Mouse (Mus musculus): Measurements from ENCODE around the gene Cpt1a. TPM values are rescaled to one million over a fixed set of nuclear protein-coding genes. Genes with fewer than 3 reads are reported as not detected.
A peak's percentile ranks its signal among the peaks of the same experiment; 100 is the strongest.

The Cpt1a gene
- 22.8 and 24.3 TPM in 2 replicates for polyA plus RNA-seq (2014; fragmentation: Nextera tagmentation; extraction: Ambion mirVana)

DNA sequence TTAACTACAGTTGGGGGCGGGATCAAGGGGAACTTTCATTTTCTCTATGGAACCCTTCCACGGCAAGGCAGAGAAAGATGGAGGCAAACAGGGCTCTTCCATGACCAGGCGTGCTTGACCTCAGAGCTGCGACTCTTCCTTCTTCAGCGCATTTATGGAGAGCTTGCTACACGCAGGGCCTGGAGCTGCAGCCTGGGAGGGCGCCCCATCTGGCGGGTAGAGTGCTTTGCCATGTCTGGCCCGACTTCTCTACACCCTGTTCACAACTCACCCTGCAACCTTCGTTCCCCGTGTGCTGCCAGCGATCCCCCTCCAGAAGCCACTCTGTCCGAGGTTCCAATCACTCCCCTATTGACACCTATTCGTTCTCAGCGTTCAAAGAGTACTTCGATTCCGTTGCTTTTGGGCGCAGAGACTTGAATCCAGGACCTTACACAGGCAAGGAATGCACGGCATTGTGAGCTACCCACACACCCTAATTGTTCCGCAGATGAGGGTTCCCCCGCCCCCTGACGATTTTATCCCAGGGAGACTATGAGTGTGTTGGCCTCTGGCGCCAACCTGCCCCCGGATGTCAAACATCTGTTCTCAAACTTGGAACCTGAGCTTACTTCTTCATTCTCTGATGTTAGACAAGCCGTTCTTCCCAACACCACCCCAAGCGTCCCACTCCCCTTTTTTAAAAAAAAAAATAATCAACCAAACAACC lies at the start of gene Cpt1a:
TSS of gene Cpt1a (plus strand) at position 74 of the 709 bp plus-strand sequence.
- H3K4me2 ChIP-seq (ENCODE audit: low read length) = peak within 1 kb of the TSS; percentile 100
- peak within 1 kb of the TSS; percentile 11; the same call in 1 of the 2 replicates for H3K27ac ChIP-seq (ENCODE audit: low read depth)
- H3K4me3 ChIP-seq (ENCODE audit: low read depth, low read length) = peak within 1 kb of the TSS; percentile 55
- no peaks in the 10 kb centered on the region for H3K36me3 ChIP-seq (ENCODE audit: control insufficient read depth, insufficient read depth, low read length)
- no peaks in the 10 kb centered on the region for H3K9me3 ChIP-seq (ENCODE audit: control insufficient read depth, low read length)
- peaks cover 28% of the 10 kb centered on the region for H3K4me1 ChIP-seq (replicated peaks; ENCODE audit: control insufficient read depth, insufficient read depth, low read length)
- H3K27me3 ChIP-seq (replicated peaks; ENCODE audit: control insufficient read depth, insufficient read depth, low read length) = 0 out of 2 replicates have a peak, but pooled peaks cover 3% of the 10 kb centered on the region
- H3K9ac ChIP-seq (ENCODE audit: low read length) = peak within 1 kb of the TSS; percentile 52; the same call in 1 of the 2 replicates
- ATAC-seq (replicated peaks; ENCODE audit: low FRiP score, low TSS enrichment, low read depth) = no peak
- peak; percentile 76 for DNase-seq (ENCODE audit: low spot score)
- 3% methylated on average over 26 of the region's 26 CpGs for WGBS

DNA sequence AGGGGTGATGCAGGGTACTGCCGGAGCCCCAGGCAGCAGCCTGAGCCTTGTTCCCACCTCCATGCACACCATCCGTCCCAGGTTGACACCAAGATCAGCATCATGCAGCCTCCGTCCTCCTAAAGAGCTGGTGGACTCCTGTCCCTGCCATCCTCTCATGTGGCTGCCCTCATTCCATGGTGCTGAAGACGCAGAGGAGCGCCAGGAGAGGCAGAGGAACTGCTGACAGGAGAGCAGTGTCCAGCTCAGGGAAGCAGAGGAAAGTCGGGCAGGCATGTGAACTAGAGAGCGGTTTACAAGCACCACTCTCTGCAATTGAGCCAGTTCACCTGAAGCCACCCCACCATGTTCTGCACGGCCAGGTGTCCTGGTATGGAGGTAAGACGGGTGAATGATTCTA lies 48.8 kb upstream of the Cpt1a start:
- Histone ChIP-seq H3K9ac (ENCODE audit: low read length) (no peak overlapping the region), H3K9me3 (ENCODE audit: control insufficient read depth, low read length) (no peaks in the 10 kb centered on the region), H3K27me3 (replicated peaks; ENCODE audit: control insufficient read depth, insufficient read depth, low read length) (no peaks in the 10 kb centered on the region), H3K4me1 (replicated peaks; ENCODE audit: control insufficient read depth, insufficient read depth, low read length) (no peaks in the 10 kb centered on the region), H3K27ac (ENCODE audit: low read depth) (no peak overlapping the region), H3K36me3 (ENCODE audit: control insufficient read depth, insufficient read depth, low read length) (peaks cover 94% of the 10 kb centered on the region), H3K4me3 (ENCODE audit: low read depth, low read length) (no peak overlapping the region), H3K4me2 (ENCODE audit: low read length) (no peak overlapping the region)
- ATAC-seq (replicated peaks; ENCODE audit: low FRiP score, low TSS enrichment, low read depth) (no peak), DNase-seq (ENCODE audit: low spot score) (no peak)
- WGBS = 91% methylated on average over 9 of the region's 9 CpGs

DNA sequence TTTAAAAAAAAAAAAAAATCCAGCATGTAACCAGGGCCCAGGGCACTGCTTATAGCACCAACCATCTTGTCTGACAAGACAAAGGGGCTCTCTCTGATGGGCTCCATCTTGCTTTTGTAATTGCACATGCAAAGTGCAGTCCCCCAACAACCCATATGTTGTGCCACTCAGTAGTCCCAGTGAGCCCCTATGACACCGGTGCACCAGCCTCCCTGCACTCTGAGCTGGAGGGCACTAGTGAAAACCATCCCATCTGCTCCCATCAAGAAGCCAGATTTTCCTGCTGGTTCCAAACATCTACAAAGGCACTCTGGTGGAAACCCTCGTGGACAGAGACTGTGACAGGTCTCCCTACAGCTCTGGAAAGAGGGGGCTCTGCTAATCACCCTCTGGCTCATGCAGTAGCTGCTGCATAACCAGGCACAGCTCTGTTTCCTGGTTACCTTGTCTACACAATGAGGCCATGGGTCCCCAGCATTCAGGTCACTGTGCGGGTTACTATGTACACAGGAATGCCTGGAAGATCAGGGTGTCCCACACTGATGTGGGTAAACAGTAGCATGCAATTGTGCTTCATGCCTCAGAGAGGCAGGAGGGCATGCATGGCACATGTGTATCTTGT lies 46.3 kb upstream of the Cpt1a start:
- WGBS = 94% methylated on average over 3 of the region's 3 CpGs
- H3K4me2 ChIP-seq (ENCODE audit: low read length) = no peak overlapping the region
- H3K4me3 ChIP-seq (ENCODE audit: low read depth, low read length) = no peak overlapping the region
- DNase-seq (ENCODE audit: low spot score) = no peak
- no peaks in the 10 kb centered on the region for H3K9me3 ChIP-seq (ENCODE audit: control insufficient read depth, low read length)
- H3K4me1 ChIP-seq (replicated peaks; ENCODE audit: control insufficient read depth, insufficient read depth, low read length) = no peaks in the 10 kb centered on the region
- no peaks in the 10 kb centered on the region for H3K27me3 ChIP-seq (replicated peaks; ENCODE audit: control insufficient read depth, insufficient read depth, low read length)
- no peak for ATAC-seq (replicated peaks; ENCODE audit: low FRiP score, low TSS enrichment, low read depth)
- H3K36me3 ChIP-seq (ENCODE audit: control insufficient read depth, insufficient read depth, low read length) = peaks cover 87% of the 10 kb centered on the region
- H3K27ac ChIP-seq (ENCODE audit: low read depth) = no peak overlapping the region
- no peak overlapping the region for H3K9ac ChIP-seq (ENCODE audit: low read length)

DNA sequence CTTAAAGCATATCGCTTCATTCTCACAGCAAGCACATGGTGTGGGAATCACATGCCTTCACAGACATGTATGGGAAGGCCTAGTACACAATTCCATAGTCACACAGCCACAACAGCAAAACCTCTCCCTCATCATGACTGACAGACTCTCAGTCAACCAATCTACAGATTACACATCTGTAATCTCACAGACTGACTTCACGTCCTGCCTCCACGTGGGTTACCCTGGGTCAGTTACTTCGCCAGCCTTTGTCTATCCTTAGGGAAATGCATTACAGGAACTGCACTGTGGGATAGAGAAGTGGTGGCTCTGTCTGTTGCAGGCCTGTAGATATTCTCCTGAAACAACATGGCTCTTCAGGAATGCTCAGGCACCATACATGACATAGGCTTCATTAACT lies 40.2 kb upstream of the Cpt1a start:
- Histone ChIP-seq H3K36me3 (ENCODE audit: control insufficient read depth, insufficient read depth, low read length) (peaks cover 57% of the 10 kb centered on the region), H3K9ac (ENCODE audit: low read length) (peak overlapping the region; percentile 75), H3K4me2 (ENCODE audit: low read length) (peak overlapping the region; percentile 73), H3K27me3 (replicated peaks; ENCODE audit: control insufficient read depth, insufficient read depth, low read length) (no peaks in the 10 kb centered on the region), H3K4me3 (ENCODE audit: low read depth, low read length) (peak overlapping the region; percentile 97), H3K27ac (ENCODE audit: low read depth) (no peak overlapping the region), H3K9me3 (ENCODE audit: control insufficient read depth, low read length) (no peaks in the 10 kb centered on the region), H3K4me1 (replicated peaks; ENCODE audit: control insufficient read depth, insufficient read depth, low read length) (peaks cover 18% of the 10 kb centered on the region)
- ATAC-seq (replicated peaks; ENCODE audit: low FRiP score, low TSS enrichment, low read depth) (no peak), DNase-seq (ENCODE audit: low spot score) (no peak)
- 67% methylated on average over 4 of the region's 4 CpGs for WGBS

DNA sequence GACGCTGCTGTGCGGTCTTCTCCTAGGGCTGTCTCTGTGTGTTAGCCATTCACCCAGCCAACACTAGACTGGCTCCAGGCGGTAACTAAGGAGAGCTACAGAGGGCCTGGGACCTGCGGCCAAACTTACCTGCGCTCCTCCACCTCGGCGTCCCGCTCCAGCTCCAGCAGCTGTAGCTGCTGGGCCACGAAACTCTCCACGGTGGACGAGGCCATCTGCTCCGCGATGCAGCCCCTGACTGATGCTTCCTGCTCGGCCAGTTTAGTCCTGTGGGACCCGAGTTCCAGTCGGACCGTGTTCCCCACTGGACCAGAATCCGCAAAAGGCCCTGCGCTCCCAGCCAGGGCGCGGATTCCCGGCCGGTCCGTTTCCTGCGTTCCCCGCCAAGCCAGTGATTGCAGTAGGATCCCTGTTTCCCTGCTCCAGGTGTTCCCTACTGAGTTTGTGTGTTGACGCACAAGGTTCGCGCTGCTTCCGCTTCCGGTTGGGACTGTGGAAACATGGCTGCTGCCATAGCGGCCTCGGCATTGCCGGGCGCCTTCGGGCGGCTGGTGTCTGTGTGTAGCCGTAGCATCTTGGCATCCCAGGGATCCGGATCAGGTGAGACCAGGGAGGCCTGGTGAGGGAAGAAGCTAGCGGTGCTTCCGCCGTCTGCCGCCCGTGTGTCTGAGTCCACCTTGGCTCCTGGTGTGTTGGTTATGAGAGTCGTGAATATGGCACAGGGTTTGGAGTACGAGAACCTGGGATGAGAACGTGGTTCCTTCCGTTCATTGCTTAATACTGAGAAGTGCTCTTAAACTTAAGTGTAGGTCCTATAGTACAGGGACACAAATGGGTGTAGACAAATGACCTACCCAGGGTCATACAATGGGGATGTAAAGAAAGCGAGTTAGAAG lies 39.3 kb upstream of the Cpt1a start, which contains the start of the genes Mrpl21 and Ighmbp2:
TSS of gene Mrpl21 (plus strand) at position 330 of the 896 bp plus-strand sequence.
TSS of gene Ighmbp2 (minus strand) at position 446 of the 896 bp plus-strand sequence.
- under 1% methylated on average over 49 of the region's 49 CpGs for WGBS

DNA sequence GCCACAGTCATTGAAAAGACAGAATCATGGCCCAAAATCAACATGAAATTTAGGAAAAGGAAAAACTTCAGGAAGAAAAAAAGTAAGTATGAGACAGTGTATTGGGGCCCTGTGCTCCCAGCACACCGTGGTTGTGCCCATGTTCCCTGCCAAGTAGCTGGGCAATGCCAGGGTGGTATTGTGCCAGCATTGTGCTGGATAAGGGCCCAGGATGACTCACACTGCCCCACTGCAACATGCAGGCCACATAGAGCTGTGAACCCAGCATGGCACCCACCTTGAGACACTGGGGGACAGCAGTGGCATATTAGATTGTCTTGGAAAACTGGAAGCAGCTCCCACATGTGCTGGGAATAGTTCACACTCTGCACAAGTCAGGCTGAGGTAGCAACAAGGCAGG lies 33.1 kb upstream of the Cpt1a start:
- no peaks in the 10 kb centered on the region for H3K4me1 ChIP-seq (replicated peaks; ENCODE audit: control insufficient read depth, insufficient read depth, low read length)
- H3K9me3 ChIP-seq (ENCODE audit: control insufficient read depth, low read length) = no peaks in the 10 kb centered on the region
- no peak overlapping the region for H3K4me3 ChIP-seq (ENCODE audit: low read depth, low read length)
- WGBS = 100% methylated on average over 1 of the region's 1 CpGs
- no peak overlapping the region for H3K27ac ChIP-seq (ENCODE audit: low read depth)
- no peak for DNase-seq (ENCODE audit: low spot score)
- no peak for ATAC-seq (replicated peaks; ENCODE audit: low FRiP score, low TSS enrichment, low read depth)
- H3K9ac ChIP-seq (ENCODE audit: low read length) = no peak overlapping the region
- H3K4me2 ChIP-seq (ENCODE audit: low read length) = no peak overlapping the region
- H3K36me3 ChIP-seq (ENCODE audit: control insufficient read depth, insufficient read depth, low read length) = peaks cover 75% of the 10 kb centered on the region
- no peaks in the 10 kb centered on the region for H3K27me3 ChIP-seq (replicated peaks; ENCODE audit: control insufficient read depth, insufficient read depth, low read length)

More for the DNA sequence above, 39.3 kb upstream of the Cpt1a start, which contains the start of the genes Mrpl21 and Ighmbp2:
- Histone ChIP-seq H3K9ac (ENCODE audit: low read length) (peak within 1 kb of the TSS; percentile 75), H3K27me3 (replicated peaks; ENCODE audit: control insufficient read depth, insufficient read depth, low read length) (no peaks in the 10 kb centered on the region), H3K27ac (ENCODE audit: low read depth) (peak within 1 kb of the TSS; percentile 62; the same call in 1 of the 2 replicates), H3K4me3 (ENCODE audit: low read depth, low read length) (peak within 1 kb of the TSS; percentile 97), H3K4me1 (replicated peaks; ENCODE audit: control insufficient read depth, insufficient read depth, low read length) (peaks cover 18% of the 10 kb centered on the region), H3K9me3 (ENCODE audit: control insufficient read depth, low read length) (no peaks in the 10 kb centered on the region), H3K36me3 (ENCODE audit: control insufficient read depth, insufficient read depth, low read length) (peaks cover 57% of the 10 kb centered on the region), H3K4me2 (ENCODE audit: low read length) (peak within 1 kb of the TSS; percentile 73)
- DNase-seq (ENCODE audit: low spot score) (peak; percentile 97), ATAC-seq (replicated peaks; ENCODE audit: low FRiP score, low TSS enrichment, low read depth) (peak; percentile 92)

DNA sequence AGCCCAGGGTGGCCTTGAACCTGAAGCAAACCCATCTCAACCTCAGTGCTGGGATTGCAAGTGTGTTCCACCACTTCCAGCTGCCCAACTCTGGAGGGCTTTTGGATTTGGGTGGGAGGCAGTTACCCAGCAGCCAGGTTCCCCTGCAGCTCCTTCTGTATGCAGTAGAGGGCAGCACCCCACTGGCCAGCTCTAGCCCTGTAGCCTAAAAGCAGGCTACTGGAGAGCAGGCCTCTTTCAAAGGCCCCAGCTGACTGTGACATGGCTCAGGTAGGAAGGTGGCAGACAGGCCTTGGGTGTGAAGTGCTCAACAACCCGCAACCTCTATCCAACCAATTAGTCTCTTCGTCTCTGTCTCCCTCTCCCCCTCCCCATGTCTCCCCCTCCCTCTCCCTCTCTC lies 30.1 kb upstream of the Cpt1a start:
- no peaks in the 10 kb centered on the region for H3K4me1 ChIP-seq (replicated peaks; ENCODE audit: control insufficient read depth, insufficient read depth, low read length)
- peak; percentile 77 for DNase-seq (ENCODE audit: low spot score)
- H3K36me3 ChIP-seq (ENCODE audit: control insufficient read depth, insufficient read depth, low read length) = peaks cover 51% of the 10 kb centered on the region
- peak; percentile 67 for ATAC-seq (replicated peaks; ENCODE audit: low FRiP score, low TSS enrichment, low read depth)
- H3K27ac ChIP-seq (ENCODE audit: low read depth) = no peak overlapping the region
- H3K9ac ChIP-seq (ENCODE audit: low read length) = no peak overlapping the region
- H3K27me3 ChIP-seq (replicated peaks; ENCODE audit: control insufficient read depth, insufficient read depth, low read length) = no peaks in the 10 kb centered on the region
- 75% methylated on average over 2 of the region's 2 CpGs for WGBS
- no peak overlapping the region for H3K4me2 ChIP-seq (ENCODE audit: low read length)
- H3K4me3 ChIP-seq (ENCODE audit: low read depth, low read length) = no peak overlapping the region
- no peaks in the 10 kb centered on the region for H3K9me3 ChIP-seq (ENCODE audit: control insufficient read depth, low read length)

DNA sequence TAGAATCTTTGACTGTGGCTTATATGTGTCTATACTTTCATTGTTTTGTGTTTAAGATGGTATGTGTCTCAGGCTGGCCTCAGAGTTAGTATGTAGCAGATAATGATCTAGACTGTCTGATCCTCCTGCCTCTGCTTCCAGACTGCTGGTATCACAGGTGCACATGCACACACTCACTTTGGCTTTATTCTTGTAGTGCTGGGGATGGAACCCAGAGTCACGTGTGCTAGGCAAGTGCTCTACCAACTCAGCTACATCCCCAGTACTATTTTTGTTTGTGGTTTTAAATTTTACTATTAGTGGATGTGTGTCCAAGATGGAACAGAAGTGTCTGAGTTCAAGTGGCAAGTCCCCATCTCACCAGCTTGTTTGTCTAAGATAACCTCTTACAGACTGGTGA lies 29.1 kb upstream of the Cpt1a start:
- Histone ChIP-seq H3K4me2 (ENCODE audit: low read length) (no peak overlapping the region), H3K4me3 (ENCODE audit: low read depth, low read length) (no peak overlapping the region), H3K4me1 (replicated peaks; ENCODE audit: control insufficient read depth, insufficient read depth, low read length) (no peaks in the 10 kb centered on the region), H3K9ac (ENCODE audit: low read length) (no peak overlapping the region), H3K27ac (ENCODE audit: low read depth) (no peak overlapping the region), H3K36me3 (ENCODE audit: control insufficient read depth, insufficient read depth, low read length) (peaks cover 43% of the 10 kb centered on the region), H3K27me3 (replicated peaks; ENCODE audit: control insufficient read depth, insufficient read depth, low read length) (no peaks in the 10 kb centered on the region), H3K9me3 (ENCODE audit: control insufficient read depth, low read length) (no peaks in the 10 kb centered on the region)
- 93% methylated on average over 1 of the region's 1 CpGs for WGBS
- no peak for DNase-seq (ENCODE audit: low spot score)
- ATAC-seq (replicated peaks; ENCODE audit: low FRiP score, low TSS enrichment, low read depth) = no peak

Measured in intestine, embryonic 14.5 days (tissue).